Mouse (Mus musculus) kidney, adult 11 months (tissue): Measurements from ENCODE around the gene Gapdh.

ENCODE experiments used
- DNase-seq: peaks from one replicate; pipeline ENCODE4 v3.0.0; 2022

The Gapdh gene

GRCm38 (mm10) chr6:125166051-125166751 lies at the start of gene Gapdh:
TSS of gene Gapdh (minus strand) at chr6:125166467.
- peak; percentile 90 for DNase-seq

DNA sequence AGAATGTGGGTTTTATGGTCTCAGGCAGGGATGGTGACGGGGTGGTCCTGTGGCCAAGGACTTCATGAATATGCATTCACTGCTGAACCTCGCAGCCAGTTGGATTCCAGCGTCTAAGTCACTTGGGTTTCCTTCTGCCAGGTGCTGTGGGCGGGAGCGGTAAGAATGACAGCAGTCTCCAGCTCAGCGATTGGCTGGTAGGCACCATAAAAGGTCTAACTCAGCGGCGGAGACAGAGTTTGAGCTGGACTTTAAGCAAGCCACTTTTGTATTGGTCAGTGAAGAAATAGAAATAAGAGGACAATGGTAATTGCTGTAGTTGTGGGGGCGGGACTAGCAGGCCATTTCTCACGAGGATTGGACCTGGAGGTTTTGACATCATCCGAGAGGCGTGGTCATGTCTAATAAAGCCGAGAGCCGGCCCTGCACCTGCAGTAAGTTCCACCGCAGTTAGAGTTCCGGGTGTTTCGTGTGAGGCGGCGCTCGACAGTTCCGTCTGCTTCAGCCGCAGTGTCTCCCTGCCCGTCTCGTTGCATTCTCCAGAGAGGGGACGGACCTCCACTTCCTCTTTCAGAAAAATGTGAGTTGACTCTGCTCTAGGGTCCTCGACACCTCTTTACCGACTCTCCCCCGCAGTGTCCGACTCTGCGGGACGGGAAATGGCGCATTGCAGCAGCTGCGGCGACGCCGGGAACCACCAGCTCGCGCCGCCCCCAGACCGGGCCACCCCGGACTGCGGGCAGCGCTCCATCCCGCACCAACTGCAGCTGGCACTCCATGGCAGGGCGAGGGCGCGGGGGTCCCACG lies 49.1 kb upstream of the Gapdh start, which contains the start of gene Vamp1:
Gene Vamp1 (plus strand): TSS at position 404 of the 807 bp plus-strand sequence.
- DNase-seq: peak; percentile 99

- no peak for DNase-seq
Observed at GRCm38 (mm10) chr6:125213715-125214114, 47.4 kb upstream of the Gapdh start.

- DNase-seq: no peak
Observed at GRCm38 (mm10) chr6:125213129-125213528, 46.9 kb upstream of the Gapdh start.

GRCm38 (mm10) chr6:125212621-125213020 lies 46.4 kb upstream of the Gapdh start:
- no peak for DNase-seq

- DNase-seq: no peak
Observed at GRCm38 (mm10) chr6:125210436-125210835, 44.2 kb upstream of the Gapdh start.

DNA sequence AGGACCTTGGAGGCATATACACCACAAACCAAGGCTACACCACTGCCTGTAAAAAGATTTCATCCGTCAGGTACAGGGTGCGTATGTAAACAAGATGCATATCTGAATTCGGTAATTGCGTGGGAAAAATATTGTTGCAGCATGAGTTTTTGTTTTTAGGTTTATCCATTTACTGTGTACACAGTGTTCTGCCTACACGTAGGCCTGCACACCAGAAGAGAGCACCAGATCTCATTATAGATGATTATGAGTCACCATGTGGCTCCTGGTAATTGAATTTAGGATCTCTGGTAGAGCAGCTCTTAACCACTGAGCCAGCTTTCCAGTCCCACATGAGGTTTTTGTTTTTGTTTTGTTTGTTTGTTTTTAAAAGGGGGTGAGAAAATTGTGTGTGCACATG lies 30.9 kb upstream of the Gapdh start:
- no peak for DNase-seq

DNA sequence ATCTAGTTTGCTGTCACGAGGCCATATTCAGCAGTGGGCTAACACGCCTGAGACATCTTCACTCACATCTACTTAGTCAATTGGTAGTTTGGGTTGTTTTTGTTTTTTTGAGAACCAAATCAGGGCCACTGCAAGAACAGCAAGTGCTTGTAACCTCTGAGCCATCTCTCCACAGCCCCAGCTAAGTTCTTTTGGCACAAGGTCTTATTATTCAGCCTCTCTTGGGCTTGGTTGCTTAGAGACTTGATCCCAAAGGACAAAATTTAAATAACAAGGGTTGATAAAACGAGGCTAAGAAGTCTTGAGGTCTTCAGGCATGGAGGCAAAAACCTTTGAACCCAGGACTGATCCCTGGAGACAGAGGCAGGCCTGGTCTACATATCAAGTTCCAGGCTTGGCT lies 30.0 kb upstream of the Gapdh start:
- DNase-seq: no peak

DNA sequence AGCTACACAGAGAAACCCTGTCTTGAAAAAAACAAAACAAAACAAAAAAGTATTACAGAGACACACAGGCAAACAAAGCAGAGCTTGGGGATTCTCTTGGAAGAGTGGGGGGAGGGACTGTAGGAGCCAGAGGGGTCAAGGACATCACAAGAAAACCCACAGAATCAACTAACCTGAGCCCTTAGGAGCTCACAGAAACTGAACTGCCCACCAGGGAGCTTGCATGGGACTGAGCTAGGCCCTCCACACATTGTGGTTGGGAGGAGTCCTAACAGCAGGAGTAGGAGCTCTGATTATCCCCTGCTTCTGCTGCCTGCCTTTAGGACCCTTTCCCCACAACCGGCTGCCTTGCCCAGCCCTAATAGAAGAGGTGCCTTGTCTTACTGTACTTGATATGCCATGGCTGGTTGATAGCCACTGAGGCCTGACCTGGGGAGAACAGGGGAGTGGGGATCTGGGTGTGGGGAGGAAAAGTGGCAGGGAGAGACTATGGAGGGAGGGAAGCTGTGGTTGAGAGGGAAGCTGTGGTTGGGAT lies 29.3 kb upstream of the Gapdh start:
- DNase-seq: no peak

DNA sequence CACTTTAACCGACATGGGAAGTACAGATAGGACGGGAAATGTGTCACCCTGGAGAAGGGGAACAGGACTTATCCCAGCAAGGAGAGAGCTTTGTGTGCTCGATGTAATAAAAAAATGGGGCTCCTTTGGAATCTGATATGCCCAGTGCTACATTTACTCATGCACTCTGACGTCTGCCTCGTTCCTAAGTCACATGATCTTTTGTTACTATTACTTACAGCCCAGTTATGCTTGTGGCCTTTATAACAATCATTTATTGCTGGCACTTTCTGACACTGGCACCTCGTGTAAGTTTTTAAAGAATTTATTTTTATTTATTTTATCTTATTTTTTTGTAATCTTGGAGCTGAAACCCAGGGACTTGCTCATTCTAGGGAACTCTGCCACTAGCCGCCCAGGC lies 27.1 kb upstream of the Gapdh start:
- no peak for DNase-seq

GRCm38 (mm10) chr6:125192841-125193240 lies 26.6 kb upstream of the Gapdh start:
- no peak for DNase-seq

- DNase-seq: peak; percentile 93
Observed at GRCm38 (mm10) chr6:125192016-125192714, 25.9 kb upstream of the Gapdh start.

GRCm38 (mm10) chr6:125191332-125192015 lies 25.2 kb upstream of the Gapdh start, which contains the start of the genes Ncapd2 and Mrpl51:
TSS of gene Ncapd2 (minus strand) at chr6:125191701.
TSS of gene Mrpl51 (plus strand) at chr6:125191801.
- peak; percentile 96 for DNase-seq

DNA sequence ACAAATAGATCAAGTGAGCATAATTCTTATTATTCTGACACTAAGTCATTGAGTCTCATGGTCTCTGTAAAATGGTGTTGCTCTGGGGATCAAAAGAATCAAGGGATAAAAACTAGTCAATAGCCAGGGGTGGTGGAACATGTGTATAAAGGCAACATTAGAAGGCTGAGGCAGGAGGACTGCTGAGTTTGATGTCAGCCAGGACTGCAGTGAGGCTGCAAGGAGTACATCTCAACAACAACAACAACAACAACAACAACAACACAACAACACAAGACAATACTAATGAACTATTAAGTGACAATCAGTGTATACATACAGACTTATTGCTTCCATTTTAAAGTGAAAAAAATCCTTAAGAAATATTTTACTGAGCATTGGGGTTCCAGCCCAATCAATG lies 24.5 kb upstream of the Gapdh start:
- DNase-seq: no peak

- DNase-seq: no peak
Observed at GRCm38 (mm10) chr6:125186203-125186602, 19.9 kb upstream of the Gapdh start.

DNA sequence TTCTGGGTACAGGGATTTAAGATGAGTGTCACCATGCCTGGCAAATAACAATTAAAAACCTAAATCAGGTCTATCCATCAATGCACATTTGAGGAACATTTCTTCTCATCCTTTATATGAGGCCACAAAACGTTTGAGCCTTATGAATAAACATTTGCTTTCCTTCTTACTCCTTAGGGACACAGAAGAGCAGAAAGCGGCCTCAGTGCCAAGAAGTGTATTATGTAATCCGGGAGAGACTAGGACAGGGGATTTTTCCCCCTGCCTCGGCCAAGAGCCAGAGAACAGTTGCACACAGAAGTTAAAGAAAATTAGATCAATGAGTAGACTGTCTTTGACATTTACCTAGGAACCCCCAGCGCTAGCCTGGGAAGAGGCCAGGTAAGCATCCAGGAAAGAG lies 15.9 kb upstream of the Gapdh start:
- DNase-seq: no peak

DNA sequence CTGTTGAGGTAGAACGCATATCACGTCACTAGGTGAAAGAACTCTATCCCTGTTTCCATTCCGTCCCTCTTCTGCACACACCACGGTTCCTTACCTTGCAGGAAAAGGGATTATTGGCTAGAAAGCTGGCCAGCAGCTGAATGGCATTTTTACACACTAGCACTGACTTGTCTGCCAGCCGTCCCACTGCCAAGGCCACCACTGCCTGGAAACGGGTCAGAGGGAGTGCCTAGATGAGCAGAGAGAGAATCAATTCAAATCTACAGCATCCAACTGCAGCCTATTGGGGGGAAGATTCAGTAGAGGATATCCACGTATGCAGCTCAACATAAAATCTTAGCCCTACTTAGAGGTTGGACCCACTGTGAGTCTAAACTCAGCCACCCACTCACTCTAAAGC lies 13.3 kb upstream of the Gapdh start:
- DNase-seq: no peak

DNA sequence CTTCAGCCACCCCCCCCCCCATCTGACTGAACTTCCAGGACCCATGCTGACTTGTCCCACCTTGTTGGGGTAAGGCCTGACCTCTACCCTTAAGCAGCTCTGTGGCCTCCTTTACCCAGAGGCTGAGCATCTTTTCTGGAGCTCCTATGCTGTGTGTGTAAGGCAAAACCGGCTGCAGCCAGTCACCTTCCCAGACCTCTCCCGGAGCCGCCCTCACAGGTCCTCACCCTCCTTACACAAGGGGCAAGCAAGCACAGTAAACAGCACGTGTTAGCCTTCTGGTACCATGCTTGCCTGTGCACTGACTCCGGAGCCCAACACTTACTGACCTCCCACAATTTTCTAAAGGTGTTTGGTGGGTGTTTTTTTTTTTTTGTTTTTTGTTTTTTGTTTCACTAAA lies 9.2 kb upstream of the Gapdh start:
- DNase-seq: no peak

DNA sequence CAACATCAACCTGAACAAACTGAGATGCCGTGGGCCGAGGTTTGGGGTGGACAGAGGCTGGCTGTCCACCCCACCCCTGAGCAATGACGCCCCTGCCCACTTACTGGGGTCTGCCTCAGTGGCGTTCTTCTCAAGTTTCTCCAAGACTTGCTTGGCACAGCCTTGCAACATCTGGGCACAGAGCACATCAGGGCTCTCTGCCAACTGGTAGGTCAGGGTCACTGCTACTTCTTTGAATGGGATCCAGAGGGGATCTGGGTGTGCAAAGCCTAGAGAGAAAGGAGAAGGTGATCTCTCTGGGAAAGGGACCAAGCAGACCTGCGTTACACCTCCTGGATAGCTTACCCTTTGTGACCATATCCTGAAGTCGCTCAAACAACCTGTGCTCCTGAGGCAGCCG lies 7.0 kb upstream of the Gapdh start:
- no peak for DNase-seq

DNA sequence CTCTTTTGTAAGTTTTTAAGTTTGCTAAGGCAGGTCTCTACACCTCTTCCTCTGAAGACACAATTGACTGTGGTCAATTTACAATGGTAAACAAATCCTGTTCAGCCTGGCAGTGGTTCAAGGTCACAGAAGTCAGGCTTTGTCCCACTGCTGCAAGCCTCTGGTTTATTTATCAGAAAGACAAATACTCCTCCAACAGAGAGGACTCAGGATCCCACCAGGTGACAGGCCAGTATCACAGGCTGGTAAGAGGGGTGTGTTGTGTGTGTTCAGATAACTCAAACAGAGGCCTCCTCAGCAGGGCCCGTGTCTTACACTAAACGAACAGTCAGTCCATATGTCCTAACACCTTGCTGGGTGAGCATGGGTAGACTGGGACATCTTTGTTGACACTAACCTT lies 6.2 kb upstream of the Gapdh start:
- DNase-seq: no peak

DNA sequence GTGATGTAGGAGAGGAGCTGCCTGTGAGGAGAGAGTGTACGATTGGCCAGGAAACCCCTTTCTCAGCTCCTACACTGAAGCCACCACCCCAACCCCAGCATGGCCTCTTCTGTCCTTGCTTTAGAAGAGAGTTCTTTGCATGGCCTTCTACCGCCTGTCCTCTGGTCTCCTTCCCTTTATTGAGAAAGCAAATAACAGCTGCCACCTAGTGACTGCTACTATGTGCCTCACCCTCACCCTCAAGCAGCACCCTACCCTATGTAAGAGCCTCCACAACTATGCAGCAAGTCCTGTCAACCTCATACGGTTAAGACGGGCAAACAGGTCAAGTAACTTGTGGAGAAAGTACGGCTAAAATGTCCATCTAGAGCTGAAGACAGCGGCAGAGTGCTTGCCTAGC lies 3.9 kb upstream of the Gapdh start:
- no peak for DNase-seq

DNA sequence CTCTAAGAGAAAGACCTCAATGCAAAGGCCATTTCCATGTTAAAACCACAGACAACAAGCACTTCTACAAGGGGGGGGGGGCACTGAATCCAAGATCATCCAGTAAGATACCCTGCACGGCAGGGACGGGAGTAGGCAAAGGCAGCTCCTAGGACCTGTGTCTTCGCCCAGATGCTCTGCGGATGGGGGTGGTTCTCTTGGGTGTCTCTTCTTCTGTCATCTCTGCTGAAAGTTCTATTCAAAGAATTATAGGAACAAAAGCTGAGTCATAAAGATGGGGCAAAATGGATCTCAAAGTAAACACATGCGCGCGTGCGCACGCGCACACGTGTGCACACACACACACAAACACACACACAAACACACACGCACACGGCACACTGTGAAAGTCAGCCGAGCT lies 1.8 kb upstream of the Gapdh start:
- DNase-seq: no peak
